Mouse (Mus musculus): ENCODE measurements at regions not wholly inside any gene's neighbourhood (a gene's known extent, or its start where the extent isn't known, plus 50 kb on each side); places are given as distances from the start of the nearest gene placed in this dataset.

DNA sequence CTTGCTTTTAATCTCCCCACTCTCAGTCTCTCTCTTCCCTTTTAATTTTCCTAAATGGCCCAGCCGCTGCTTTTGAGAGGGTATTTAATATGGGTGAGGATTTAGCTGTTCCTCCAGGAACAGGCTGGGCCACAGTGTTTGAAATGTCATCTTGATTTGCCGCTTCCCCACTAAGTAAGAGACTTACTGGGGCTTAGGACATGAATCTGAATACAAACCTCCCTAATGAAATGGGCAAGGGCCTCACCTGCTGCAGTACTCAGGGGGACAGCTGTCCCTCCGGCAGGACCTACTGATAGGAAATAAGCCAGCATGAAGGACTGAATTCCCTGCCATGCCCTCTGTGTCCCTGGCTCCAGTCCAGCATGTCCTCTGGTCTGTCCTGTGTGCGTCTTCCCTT, 50.6 kb upstream of the Prr23a1 start:
- Histone ChIP-seq H3K27ac (ENCODE audit: low read depth, low read length) (no peak overlapping the region), H3K36me3 (ENCODE audit: control insufficient read depth, insufficient read depth, low read length) (no peaks in the 10 kb centered on the region), H3K9ac (ENCODE audit: low read depth, low read length) (no peak overlapping the region), H3K27me3 (ENCODE audit: control insufficient read depth, insufficient read depth, low read length) (no peaks in the 10 kb centered on the region), H3K4me1 (ENCODE audit: control insufficient read depth, insufficient read depth, low read length) (no peaks in the 10 kb centered on the region), H3K4me2 (replicated peaks; ENCODE audit: low read depth, low read length) (no peak overlapping the region), H3K9me3 (ENCODE audit: control insufficient read depth, low read length) (no peaks in the 10 kb centered on the region), H3K4me3 (ENCODE audit: low read length) (no peak overlapping the region)
- no peak for ATAC-seq (ENCODE audit: low FRiP score, low TSS enrichment)
- 65% methylated on average over 4 of the region's 4 CpGs for WGBS

- H3K4me2 ChIP-seq (replicated peaks; ENCODE audit: low read depth, low read length) = no peak overlapping the region
- no peaks in the 10 kb centered on the region for H3K36me3 ChIP-seq (ENCODE audit: control insufficient read depth, insufficient read depth, low read length)
- H3K4me1 ChIP-seq (ENCODE audit: control insufficient read depth, insufficient read depth, low read length) = no peaks in the 10 kb centered on the region
- H3K9me3 ChIP-seq (ENCODE audit: control insufficient read depth, low read length) = no peaks in the 10 kb centered on the region
- H3K27ac ChIP-seq (ENCODE audit: low read depth, low read length) = no peak overlapping the region
- no peak for ATAC-seq (ENCODE audit: low FRiP score, low TSS enrichment)
- no peaks in the 10 kb centered on the region for H3K27me3 ChIP-seq (ENCODE audit: control insufficient read depth, insufficient read depth, low read length)
- no peak overlapping the region for H3K9ac ChIP-seq (ENCODE audit: low read depth, low read length)
- H3K4me3 ChIP-seq (ENCODE audit: low read length) = no peak overlapping the region
- WGBS = 62% methylated on average over 5 of the region's 5 CpGs
Observed at GRCm38 (mm10) chr9:98773651-98774185, 68.6 kb upstream of the Prr23a1 start.

GRCm38 (mm10) chr9:98773212-98773611, 69.1 kb upstream of the Prr23a1 start:
- no peaks in the 10 kb centered on the region for H3K4me1 ChIP-seq (ENCODE audit: control insufficient read depth, insufficient read depth, low read length)
- ATAC-seq (ENCODE audit: low FRiP score, low TSS enrichment) = no peak
- no peak overlapping the region for H3K4me3 ChIP-seq (ENCODE audit: low read length)
- no peaks in the 10 kb centered on the region for H3K36me3 ChIP-seq (ENCODE audit: control insufficient read depth, insufficient read depth, low read length)
- H3K4me2 ChIP-seq (replicated peaks; ENCODE audit: low read depth, low read length) = no peak overlapping the region
- WGBS = 83% methylated on average over 11 of the region's 11 CpGs
- H3K27ac ChIP-seq (ENCODE audit: low read depth, low read length) = no peak overlapping the region
- H3K9me3 ChIP-seq (ENCODE audit: control insufficient read depth, low read length) = no peaks in the 10 kb centered on the region
- no peak overlapping the region for H3K9ac ChIP-seq (ENCODE audit: low read depth, low read length)
- H3K27me3 ChIP-seq (ENCODE audit: control insufficient read depth, insufficient read depth, low read length) = no peaks in the 10 kb centered on the region

DNA sequence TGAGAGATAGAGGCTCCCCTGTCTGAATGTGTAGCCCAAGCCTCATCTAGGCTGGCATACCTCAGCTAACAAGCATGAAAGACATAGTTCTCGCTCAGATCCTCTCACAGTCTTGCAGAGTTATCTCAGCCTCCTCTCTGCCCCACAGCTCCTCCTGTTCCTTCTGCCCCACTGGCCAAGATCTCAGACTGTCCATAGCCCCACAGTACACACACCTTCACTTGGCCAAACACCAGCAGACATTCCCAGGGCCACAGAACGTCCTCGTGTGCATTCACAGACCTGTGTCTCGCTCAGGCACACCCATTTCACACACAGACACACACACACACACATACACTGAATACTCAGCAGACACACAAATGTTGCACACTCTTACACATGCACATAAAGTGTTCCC, 87.5 kb upstream of the Prr23a1 start:
- H3K9me3 ChIP-seq (ENCODE audit: control insufficient read depth, low read length) = no peaks in the 10 kb centered on the region
- no peak overlapping the region for H3K9ac ChIP-seq (ENCODE audit: low read depth, low read length)
- no peaks in the 10 kb centered on the region for H3K36me3 ChIP-seq (ENCODE audit: control insufficient read depth, insufficient read depth, low read length)
- no peak for ATAC-seq (ENCODE audit: low FRiP score, low TSS enrichment)
- 80% methylated on average over 4 of the region's 4 CpGs for WGBS
- H3K27me3 ChIP-seq (ENCODE audit: control insufficient read depth, insufficient read depth, low read length) = no peaks in the 10 kb centered on the region
- H3K4me2 ChIP-seq (replicated peaks; ENCODE audit: low read depth, low read length) = no peak overlapping the region
- no peaks in the 10 kb centered on the region for H3K4me1 ChIP-seq (ENCODE audit: control insufficient read depth, insufficient read depth, low read length)
- no peak overlapping the region for H3K4me3 ChIP-seq (ENCODE audit: low read length)
- no peak overlapping the region for H3K27ac ChIP-seq (ENCODE audit: low read depth, low read length)

GRCm38 (mm10) chr9:98753356-98753953, 88.8 kb upstream of the Prr23a1 start:
- Histone ChIP-seq H3K36me3 (ENCODE audit: control insufficient read depth, insufficient read depth, low read length) (no peaks in the 10 kb centered on the region), H3K9me3 (ENCODE audit: control insufficient read depth, low read length) (no peaks in the 10 kb centered on the region), H3K4me2 (replicated peaks; ENCODE audit: low read depth, low read length) (no peak overlapping the region), H3K4me3 (ENCODE audit: low read length) (no peak overlapping the region), H3K27me3 (ENCODE audit: control insufficient read depth, insufficient read depth, low read length) (no peaks in the 10 kb centered on the region), H3K27ac (ENCODE audit: low read depth, low read length) (no peak overlapping the region), H3K9ac (ENCODE audit: low read depth, low read length) (no peak overlapping the region), H3K4me1 (ENCODE audit: control insufficient read depth, insufficient read depth, low read length) (no peaks in the 10 kb centered on the region)
- 70% methylated on average over 6 of the region's 6 CpGs for WGBS
- ATAC-seq (ENCODE audit: low FRiP score, low TSS enrichment) = no peak

- Histone ChIP-seq H3K27ac (ENCODE audit: low read depth, low read length) (no peak overlapping the region), H3K36me3 (ENCODE audit: control insufficient read depth, insufficient read depth, low read length) (no peaks in the 10 kb centered on the region), H3K9me3 (ENCODE audit: control insufficient read depth, low read length) (no peaks in the 10 kb centered on the region), H3K4me3 (ENCODE audit: low read length) (no peak overlapping the region), H3K4me2 (replicated peaks; ENCODE audit: low read depth, low read length) (no peak overlapping the region), H3K4me1 (ENCODE audit: control insufficient read depth, insufficient read depth, low read length) (no peaks in the 10 kb centered on the region), H3K9ac (ENCODE audit: low read depth, low read length) (no peak overlapping the region), H3K27me3 (ENCODE audit: control insufficient read depth, insufficient read depth, low read length) (no peaks in the 10 kb centered on the region)
- no peak for ATAC-seq (ENCODE audit: low FRiP score, low TSS enrichment)
Observed at GRCm38 (mm10) chr9:98743785-98744184, 98.5 kb upstream of the Prr23a1 start.

DNA sequence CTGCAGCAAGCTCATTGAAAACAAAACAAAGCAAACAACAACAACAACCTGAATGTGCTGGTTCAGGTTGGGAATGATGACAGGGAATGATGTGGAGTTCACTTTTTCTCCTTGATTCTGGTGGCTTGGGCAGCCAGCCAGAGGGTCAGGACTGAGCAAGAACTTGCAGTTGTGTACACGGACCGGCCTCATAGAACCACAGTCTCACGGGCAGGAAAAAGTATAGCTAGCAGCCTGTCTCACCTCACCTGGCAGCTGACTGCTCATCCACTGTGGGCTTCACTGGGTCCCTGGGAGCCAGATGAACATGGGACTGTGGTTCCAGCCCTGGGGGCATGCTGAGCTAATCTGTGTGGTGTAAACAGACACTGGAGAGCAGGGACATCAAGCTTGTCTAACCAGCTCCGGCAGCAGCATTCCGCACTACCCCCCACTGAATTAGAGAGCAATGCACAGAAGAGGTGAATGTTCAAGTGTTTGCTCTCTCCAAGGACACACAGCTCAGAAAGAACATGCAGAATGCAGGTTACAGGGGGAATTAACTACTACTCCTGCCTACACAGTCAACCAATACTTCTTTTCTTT, 114.9 kb upstream of the Prr23a1 start:
- no peaks in the 10 kb centered on the region for H3K27me3 ChIP-seq (ENCODE audit: control insufficient read depth, insufficient read depth, low read length)
- H3K9ac ChIP-seq (ENCODE audit: low read depth, low read length) = no peak overlapping the region
- ATAC-seq (ENCODE audit: low FRiP score, low TSS enrichment) = no peak
- H3K27ac ChIP-seq (ENCODE audit: low read depth, low read length) = no peak overlapping the region
- H3K4me2 ChIP-seq (replicated peaks; ENCODE audit: low read depth, low read length) = no peak overlapping the region
- no peaks in the 10 kb centered on the region; the same call in 1 of the 2 replicates for H3K4me1 ChIP-seq (ENCODE audit: control insufficient read depth, insufficient read depth, low read length)
- no peaks in the 10 kb centered on the region for H3K36me3 ChIP-seq (ENCODE audit: control insufficient read depth, insufficient read depth, low read length)
- no peaks in the 10 kb centered on the region; the same call in 1 of the 2 replicates for H3K9me3 ChIP-seq (ENCODE audit: control insufficient read depth, low read length)
- no peak overlapping the region for H3K4me3 ChIP-seq (ENCODE audit: low read length)
- WGBS = 61% methylated on average over 5 of the region's 5 CpGs

DNA sequence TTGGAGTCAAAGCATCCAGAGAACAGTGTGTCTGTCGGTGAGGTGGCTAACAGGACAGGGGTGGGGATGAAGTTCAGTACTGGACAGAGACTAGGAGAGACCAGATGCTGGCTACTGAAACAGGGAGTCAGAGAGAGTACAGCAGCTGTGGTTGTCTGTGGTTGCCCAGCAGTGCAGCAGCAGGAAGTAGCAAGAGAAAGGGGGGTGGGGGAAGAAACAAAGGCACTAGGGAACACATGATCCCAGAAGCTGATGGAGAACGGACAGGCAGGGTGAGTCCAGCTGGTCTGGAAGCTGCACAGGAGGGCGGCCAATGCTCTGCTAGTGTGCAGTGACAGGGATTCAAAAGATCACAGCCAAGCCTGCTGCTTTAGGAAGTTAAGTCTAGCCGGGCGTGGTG, 115.7 kb upstream of the Prr23a1 start:
- Histone ChIP-seq H3K9me3 (ENCODE audit: control insufficient read depth, low read length) (no peaks in the 10 kb centered on the region), H3K36me3 (ENCODE audit: control insufficient read depth, insufficient read depth, low read length) (no peaks in the 10 kb centered on the region), H3K9ac (ENCODE audit: low read depth, low read length) (no peak overlapping the region), H3K27ac (ENCODE audit: low read depth, low read length) (no peak overlapping the region), H3K27me3 (ENCODE audit: control insufficient read depth, insufficient read depth, low read length) (no peaks in the 10 kb centered on the region), H3K4me3 (ENCODE audit: low read length) (no peak overlapping the region), H3K4me2 (replicated peaks; ENCODE audit: low read depth, low read length) (no peak overlapping the region), H3K4me1 (ENCODE audit: control insufficient read depth, insufficient read depth, low read length) (no peaks in the 10 kb centered on the region; the same call in 1 of the 2 replicates)
- WGBS = 45% methylated on average over 5 of the region's 5 CpGs
- ATAC-seq (ENCODE audit: low FRiP score, low TSS enrichment) = peak; percentile 51

GRCm38 (mm10) chr9:98722885-98723284, 119.4 kb upstream of the Prr23a1 start:
- Histone ChIP-seq H3K27ac (ENCODE audit: low read depth, low read length) (no peak overlapping the region), H3K9me3 (ENCODE audit: control insufficient read depth, low read length) (no peaks in the 10 kb centered on the region), H3K27me3 (ENCODE audit: control insufficient read depth, insufficient read depth, low read length) (no peaks in the 10 kb centered on the region), H3K36me3 (ENCODE audit: control insufficient read depth, insufficient read depth, low read length) (no peaks in the 10 kb centered on the region), H3K4me1 (ENCODE audit: control insufficient read depth, insufficient read depth, low read length) (no peaks in the 10 kb centered on the region; the same call in 1 of the 2 replicates), H3K4me3 (ENCODE audit: low read length) (no peak overlapping the region), H3K9ac (ENCODE audit: low read depth, low read length) (no peak overlapping the region), H3K4me2 (replicated peaks; ENCODE audit: low read depth, low read length) (no peak overlapping the region)
- WGBS = 44% methylated on average over 3 of the region's 3 CpGs
- ATAC-seq (ENCODE audit: low FRiP score, low TSS enrichment) = peak; percentile 78
